Mouse (Mus musculus) midbrain, embryonic 12.5 days (tissue): ENCODE measurements around the gene Ccdc65. TPM values are rescaled to one million over a fixed set of nuclear protein-coding genes. Genes with fewer than 3 reads are reported as not detected.
A peak's percentile ranks its signal among the peaks of the same experiment; 100 is the strongest.
"Not testable (repeated sequence)": the region's sequence is repeated elsewhere in the genome, so short reads cannot be mapped to it uniquely, and the experiment has no call there.

Source experiments
- ATAC-seq: fragments of 200-750 bp; cut with Nextera tagmentation; 2 replicates; pipeline ENCODE4 v1.8.0; 2017; ENCODE audit warnings: low read depth, moderate TSS enrichment, moderate library complexity; ENCODE audit not compliant: low FRiP score
- H3K27ac ChIP-seq: fragments of 300-500 bp; sonication (generic); replicated peaks from 2 replicates; pipeline ENCODE4 v1.5.1; 2016; ENCODE audit warnings: mild to moderate bottlenecking
- H3K27me3 ChIP-seq: fragments of 300-500 bp; sonication (generic); 2 replicates; pipeline ENCODE4 v1.6.1; 2016; ENCODE audit warnings: mild to moderate bottlenecking
- H3K36me3 ChIP-seq: fragments of 300-500 bp; sonication (generic); 2 replicates; pipeline ENCODE4 v1.6.1; 2016
- H3K4me1 ChIP-seq: fragments of 300-500 bp; sonication (generic); 2 replicates; pipeline ENCODE4 v1.6.1; 2016
- H3K4me2 ChIP-seq: fragments of 300-500 bp; sonication (generic); replicated peaks from 2 replicates; pipeline ENCODE4 v1.6.1; 2016; ENCODE audit warnings: mild to moderate bottlenecking, moderate library complexity
- H3K4me3 ChIP-seq: fragments of 300-500 bp; sonication (generic); 2 replicates; pipeline ENCODE4 v1.5.1; 2016; ENCODE audit warnings: mild to moderate bottlenecking
- H3K9ac ChIP-seq: fragments of 300-500 bp; sonication (generic); replicated peaks from 2 replicates; pipeline ENCODE4 v1.6.1; 2016; ENCODE audit warnings: mild to moderate bottlenecking, moderate library complexity
- H3K9me3 ChIP-seq: fragments of 300-500 bp; sonication (generic); 2 replicates; pipeline ENCODE4 v1.6.1; 2016; ENCODE audit warnings: mild to moderate bottlenecking
- WGBS: fragments of 180-500 bp; shearing (Covaris S2); methylation state at CpG from one replicate; pipeline ENCODE4 v1.1.7; 2016; 5-methylcytosine and 5-hydroxymethylcytosine counted together
- polyA plus RNA-seq: library from polyadenylated mRNA; unstranded; fragments of >200 nt; fragmentation: Nextera tagmentation; extraction: Ambion mirVana; gene quantifications from 2 replicates; pipeline ENCODE4 v1.2.1, GENCODE M21; 2016

The Ccdc65 gene
- polyA plus RNA-seq, 1 experiment from 2014 or later = 0.87 TPM

DNA sequence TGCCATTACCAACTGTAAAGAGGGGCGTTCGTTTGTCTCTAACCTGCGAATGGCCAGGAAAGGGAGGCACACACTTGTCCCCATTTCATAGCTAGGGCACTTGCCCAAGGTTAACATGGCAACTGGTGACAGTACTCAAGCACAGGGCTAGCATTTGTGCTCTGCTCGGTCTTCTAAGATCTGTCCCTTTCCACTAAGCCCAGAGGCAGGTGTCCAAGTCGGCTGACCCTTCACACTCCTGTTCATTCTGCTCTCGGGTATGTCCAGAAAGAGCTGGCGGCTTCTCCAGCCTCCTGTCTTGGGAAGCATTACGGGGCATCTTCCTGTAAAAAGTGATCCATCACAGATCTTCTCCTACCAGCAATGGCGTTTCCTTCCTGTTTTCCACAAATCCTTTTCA, 20.4 kb downstream of the Ccdc65 start:
- no peaks in the 10 kb centered on the region for H3K9me3 ChIP-seq
- no peak overlapping the region for H3K27ac ChIP-seq
- peak overlapping the region; percentile 45 for H3K4me3 ChIP-seq
- no peak overlapping the region for H3K9ac ChIP-seq
- H3K27me3 ChIP-seq = peaks cover 51% of the 10 kb centered on the region
- H3K36me3 ChIP-seq = no peaks in the 10 kb centered on the region
- 46% methylated on average over 9 of the region's 9 CpGs for WGBS
- no peak for ATAC-seq
- peak overlapping the region; percentile 89 for H3K4me2 ChIP-seq
- H3K4me1 ChIP-seq = peaks cover 26% of the 10 kb centered on the region

DNA sequence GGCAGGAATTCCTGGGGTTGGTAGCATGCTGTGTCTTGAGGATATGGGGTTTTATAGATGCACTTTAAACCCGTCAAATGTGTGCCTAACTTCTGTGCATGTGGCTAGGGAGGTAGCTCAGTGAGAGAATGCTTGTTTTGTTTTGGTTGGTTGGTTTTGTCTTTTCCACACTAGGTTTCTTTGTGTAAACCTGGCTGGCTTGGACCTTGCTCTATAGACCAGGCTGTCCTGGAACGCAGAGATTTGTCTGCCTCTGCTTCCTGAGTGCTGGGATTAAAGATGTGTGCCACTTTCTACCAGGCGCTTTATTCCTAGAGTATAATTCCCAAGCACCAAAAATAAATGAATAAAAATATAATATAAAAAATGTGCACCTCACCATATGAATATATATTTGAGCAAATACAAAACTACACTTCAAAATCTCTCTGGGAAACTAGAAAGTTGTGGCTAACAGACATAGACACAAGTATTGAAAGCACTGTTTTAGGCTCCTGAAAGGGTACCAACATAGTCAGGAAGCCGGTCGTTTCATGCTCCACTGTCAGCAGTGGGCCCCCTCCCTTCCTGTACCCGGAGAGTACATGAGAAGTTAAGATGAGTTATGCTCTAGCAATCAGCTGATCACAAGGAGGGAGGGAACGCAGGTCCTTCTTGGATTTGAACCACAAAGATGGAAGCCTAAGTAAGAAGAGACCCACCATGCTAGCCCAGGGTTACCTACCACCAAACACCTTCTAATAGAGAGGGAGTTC, 22.0 kb downstream of the Ccdc65 start:
- Histone ChIP-seq H3K9ac (no peak overlapping the region), H3K27me3 (peaks cover 44% of the 10 kb centered on the region), H3K27ac (no peak overlapping the region), H3K4me2 (no peak overlapping the region), H3K9me3 (no peaks in the 10 kb centered on the region), H3K4me1 (peaks cover 16% of the 10 kb centered on the region), H3K4me3 (no peak overlapping the region), H3K36me3 (no peaks in the 10 kb centered on the region)
- ATAC-seq = no peak
- WGBS = 88% methylated on average over 7 of the region's 7 CpGs

DNA sequence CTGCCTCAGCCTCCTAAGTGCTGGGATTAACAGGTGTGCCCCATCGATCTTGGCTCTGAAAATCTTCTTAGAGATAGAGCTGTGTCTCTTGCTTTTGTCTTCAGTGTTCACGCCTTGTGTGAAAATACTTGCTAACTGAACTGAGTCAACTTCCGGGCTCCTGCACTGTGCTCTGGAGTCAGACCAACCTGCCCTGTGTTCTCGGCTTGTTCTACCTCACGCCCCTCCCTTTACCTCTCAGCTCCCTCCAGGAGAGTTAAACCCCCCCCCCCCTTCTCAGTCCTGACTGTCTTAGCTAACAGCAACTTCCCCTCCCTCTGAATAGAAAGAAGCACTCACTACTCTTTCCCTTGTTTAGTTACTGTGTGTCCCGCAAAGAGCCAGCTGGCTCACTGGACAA, 22.8 kb downstream of the Ccdc65 start:
- Histone ChIP-seq H3K4me3 (no peak overlapping the region), H3K4me2 (no peak overlapping the region), H3K27me3 (peaks cover 41% of the 10 kb centered on the region), H3K9me3 (no peaks in the 10 kb centered on the region), H3K9ac (no peak overlapping the region), H3K4me1 (peaks cover 16% of the 10 kb centered on the region), H3K36me3 (peaks cover 6% of the 10 kb centered on the region), H3K27ac (no peak overlapping the region)
- WGBS = 86% methylated on average over 6 of the region's 6 CpGs
- no peak for ATAC-seq

DNA sequence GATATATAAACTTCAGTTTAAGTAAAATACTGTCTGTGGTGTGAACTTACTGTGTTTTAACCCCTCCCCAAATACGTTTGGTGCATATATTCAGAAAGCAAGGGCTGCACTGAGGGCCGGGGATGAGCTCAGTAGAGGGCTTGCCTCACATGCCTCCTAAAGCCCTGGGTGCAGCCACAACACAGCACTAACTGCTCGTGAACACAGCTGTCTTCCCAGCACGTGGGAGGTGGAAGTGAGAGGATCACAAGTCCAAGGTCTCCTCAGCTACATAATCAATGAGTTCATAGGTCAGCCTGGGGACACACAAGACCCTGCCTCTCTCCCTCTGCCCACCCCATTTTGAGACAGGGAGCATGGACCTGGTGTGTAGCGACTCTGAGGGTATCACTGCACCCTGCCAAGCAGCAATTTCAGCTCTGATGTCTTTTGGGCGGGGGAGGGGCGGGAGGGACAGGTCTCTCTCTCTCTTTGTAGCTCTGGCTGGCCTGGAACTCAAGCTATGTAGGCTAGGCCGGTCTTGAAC, 24.1 kb downstream of the Ccdc65 start:
- Histone ChIP-seq H3K27me3 (peaks cover 29% of the 10 kb centered on the region), H3K4me1 (peaks cover 10% of the 10 kb centered on the region), H3K36me3 (peaks cover 18% of the 10 kb centered on the region), H3K9me3 (no peaks in the 10 kb centered on the region), H3K4me3 (no peak overlapping the region), H3K9ac (no peak overlapping the region), H3K4me2 (no peak overlapping the region), H3K27ac (no peak overlapping the region)
- 77% methylated on average over 8 of the region's 8 CpGs for WGBS
- no peak for ATAC-seq

DNA sequence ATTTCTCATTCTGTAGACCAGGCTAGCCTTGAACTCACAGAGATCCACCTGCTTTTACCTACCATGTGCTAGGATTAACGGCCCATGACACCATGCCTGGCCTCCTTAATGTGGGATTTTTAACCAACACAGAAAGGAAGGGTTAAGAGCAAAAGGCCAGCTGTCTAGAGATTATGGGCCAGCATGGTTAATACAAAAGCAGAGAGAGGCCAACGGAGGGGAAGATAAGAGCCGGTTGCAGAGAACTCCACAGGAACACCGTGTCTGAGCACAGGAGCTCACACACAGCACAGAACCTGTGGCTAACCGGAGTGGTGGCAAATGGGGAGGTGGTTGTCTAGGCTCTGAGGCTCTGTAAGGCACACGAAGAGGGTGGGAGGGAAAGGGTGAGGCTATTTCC, 25.4 kb downstream of the Ccdc65 start:
- peaks cover 30% of the 10 kb centered on the region for H3K36me3 ChIP-seq
- H3K4me2 ChIP-seq = no peak overlapping the region
- ATAC-seq = no peak
- H3K4me1 ChIP-seq = no peaks in the 10 kb centered on the region
- 69% methylated on average over 6 of the region's 6 CpGs for WGBS
- H3K9me3 ChIP-seq = no peaks in the 10 kb centered on the region
- H3K4me3 ChIP-seq = no peak overlapping the region
- H3K27me3 ChIP-seq = peaks cover 17% of the 10 kb centered on the region
- H3K9ac ChIP-seq = no peak overlapping the region
- no peak overlapping the region for H3K27ac ChIP-seq

DNA sequence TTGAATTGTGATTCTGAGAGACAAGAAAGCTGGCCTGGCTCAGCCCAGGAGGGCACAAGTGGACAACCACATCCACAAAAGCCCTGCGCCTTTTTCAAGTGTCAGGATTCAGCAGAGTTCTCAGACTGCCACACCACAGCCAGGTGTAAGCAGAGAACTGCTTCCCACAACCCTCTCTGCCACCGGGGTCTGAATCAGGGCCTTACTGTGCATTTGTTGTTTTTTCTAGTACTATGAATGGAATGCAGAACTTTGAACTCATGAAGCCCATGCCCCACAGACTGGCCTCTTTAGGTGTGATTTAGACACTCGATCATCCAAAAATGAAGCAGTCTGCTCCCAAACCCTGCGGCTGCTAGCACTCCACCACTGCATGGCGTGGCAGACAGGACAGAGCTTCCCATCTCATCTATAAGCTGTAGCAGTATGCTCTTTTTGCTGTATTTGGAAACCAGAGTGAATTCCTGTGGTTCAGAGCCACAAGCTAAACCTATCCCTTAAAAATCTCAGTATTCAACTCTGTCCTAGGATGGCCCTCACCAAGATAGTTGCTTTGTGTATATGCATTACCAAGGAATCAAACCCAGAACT, 26.1 kb downstream of the Ccdc65 start:
- WGBS = 87% methylated on average over 5 of the region's 5 CpGs

DNA sequence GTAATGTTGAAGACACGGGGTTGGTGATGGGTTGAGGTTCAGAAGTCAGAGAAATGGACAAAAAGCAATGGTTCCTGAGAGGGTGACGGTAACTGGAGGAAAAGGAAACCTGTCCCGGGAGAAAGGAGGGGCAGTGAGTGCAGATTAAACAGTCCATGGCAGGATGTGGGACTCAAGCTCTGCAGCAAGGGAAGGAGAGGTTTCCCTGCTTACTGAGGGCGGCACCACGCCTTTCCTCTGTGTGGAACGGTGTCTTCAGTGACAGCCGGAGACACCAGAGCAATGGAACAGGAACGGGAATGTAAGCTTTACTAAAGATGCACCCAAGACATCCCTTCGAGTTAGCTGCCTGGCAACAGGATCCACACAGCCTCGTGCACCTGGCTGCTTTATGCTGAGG, 28.5 kb downstream of the Ccdc65 start:
- Histone ChIP-seq H3K9me3 (no peaks in the 10 kb centered on the region), H3K4me2 (no peak overlapping the region), H3K27ac (no peak overlapping the region), H3K4me3 (no peak overlapping the region), H3K9ac (no peak overlapping the region), H3K27me3 (no peaks in the 10 kb centered on the region), H3K36me3 (peaks cover 61% of the 10 kb centered on the region), H3K4me1 (no peaks in the 10 kb centered on the region)
- 87% methylated on average over 10 of the region's 10 CpGs for WGBS
- ATAC-seq = no peak

More for the DNA sequence above, 26.1 kb downstream of the Ccdc65 start:
- no peak for ATAC-seq
- no peak overlapping the region for H3K9ac ChIP-seq
- no peak overlapping the region for H3K27ac ChIP-seq
- peaks cover 10% of the 10 kb centered on the region for H3K27me3 ChIP-seq
- peaks cover 37% of the 10 kb centered on the region for H3K36me3 ChIP-seq
- H3K4me1 ChIP-seq = no peaks in the 10 kb centered on the region
- no peaks in the 10 kb centered on the region for H3K9me3 ChIP-seq
- no peak overlapping the region for H3K4me2 ChIP-seq
- no peak overlapping the region for H3K4me3 ChIP-seq

DNA sequence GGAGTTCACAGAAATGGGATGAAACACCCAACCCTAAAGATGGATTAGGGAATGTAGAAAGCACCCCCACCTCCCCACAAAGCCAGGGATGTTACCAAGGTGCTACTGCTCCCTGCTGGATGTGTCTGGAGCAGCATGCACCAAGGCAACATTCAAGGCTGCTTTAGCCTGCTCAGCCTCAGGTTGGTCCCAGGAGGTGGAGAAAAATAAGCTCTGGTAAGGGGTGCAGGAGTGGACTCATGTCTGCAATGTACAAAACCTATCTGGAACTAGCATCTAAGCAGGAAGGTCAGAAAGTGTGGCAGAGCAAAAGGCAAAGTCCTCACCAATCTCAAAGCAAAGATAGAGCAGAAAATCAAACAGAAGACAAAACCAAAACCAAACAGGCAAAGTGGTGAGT, 29.9 kb downstream of the Ccdc65 start:
- Histone ChIP-seq H3K9ac (no peak overlapping the region), H3K4me2 (no peak overlapping the region), H3K27me3 (no peaks in the 10 kb centered on the region), H3K27ac (no peak overlapping the region), H3K9me3 (no peaks in the 10 kb centered on the region), H3K4me1 (no peaks in the 10 kb centered on the region), H3K4me3 (no peak overlapping the region), H3K36me3 (peaks cover 72% of the 10 kb centered on the region)
- no peak for ATAC-seq

DNA sequence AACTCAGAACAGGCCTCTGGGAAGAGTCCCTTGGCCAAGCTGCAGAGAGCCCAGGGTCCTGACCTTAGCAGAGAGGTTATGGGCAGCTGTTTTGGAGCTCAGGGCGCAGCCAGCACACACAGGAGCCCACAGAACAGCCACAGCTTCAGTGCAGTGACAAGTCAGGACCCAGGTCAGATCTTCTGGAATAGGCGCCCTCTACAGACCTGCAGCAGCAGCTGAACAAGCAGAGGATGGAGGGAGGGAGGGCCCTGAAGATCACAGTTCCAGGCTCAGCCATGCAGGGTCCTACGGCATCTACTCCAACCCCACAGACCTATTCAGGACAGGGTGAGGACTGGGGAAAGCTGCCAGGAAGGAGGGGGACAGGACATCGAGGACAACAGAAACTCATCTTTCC, 30.8 kb downstream of the Ccdc65 start:
- Histone ChIP-seq H3K4me1 (no peaks in the 10 kb centered on the region), H3K9me3 (no peaks in the 10 kb centered on the region), H3K27me3 (no peaks in the 10 kb centered on the region), H3K9ac (no peak overlapping the region), H3K27ac (no peak overlapping the region), H3K36me3 (peaks cover 77% of the 10 kb centered on the region), H3K4me3 (no peak overlapping the region), H3K4me2 (no peak overlapping the region)
- no peak for ATAC-seq
- WGBS = 70% methylated on average over 4 of the region's 4 CpGs

DNA sequence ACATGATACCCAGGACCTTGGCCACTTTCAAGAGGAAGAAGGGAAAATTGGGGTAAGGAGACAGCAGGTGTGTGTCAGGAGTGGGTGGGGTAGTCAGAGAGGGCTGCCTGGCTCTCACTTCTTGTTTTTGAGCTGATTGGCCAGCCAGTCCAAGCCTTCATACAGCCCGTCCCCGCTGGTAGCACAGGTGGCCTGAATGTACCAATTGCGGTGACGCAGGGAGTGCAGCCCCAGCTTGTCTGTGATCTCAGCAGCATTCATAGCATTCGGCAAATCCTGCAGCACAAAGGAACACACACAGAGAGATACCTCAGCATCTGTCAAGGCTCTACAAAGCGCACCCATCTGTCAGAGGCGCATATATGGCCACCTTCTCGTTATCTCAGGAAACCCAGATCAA, 32.2 kb downstream of the Ccdc65 start:
- Histone ChIP-seq H3K4me2 (no peak overlapping the region), H3K36me3 (peaks cover 75% of the 10 kb centered on the region), H3K27me3 (no peaks in the 10 kb centered on the region), H3K27ac (no peak overlapping the region), H3K4me1 (no peaks in the 10 kb centered on the region), H3K9ac (no peak overlapping the region), H3K9me3 (no peaks in the 10 kb centered on the region), H3K4me3 (no peak overlapping the region)
- no peak for ATAC-seq
- WGBS = 92% methylated on average over 8 of the region's 8 CpGs

DNA sequence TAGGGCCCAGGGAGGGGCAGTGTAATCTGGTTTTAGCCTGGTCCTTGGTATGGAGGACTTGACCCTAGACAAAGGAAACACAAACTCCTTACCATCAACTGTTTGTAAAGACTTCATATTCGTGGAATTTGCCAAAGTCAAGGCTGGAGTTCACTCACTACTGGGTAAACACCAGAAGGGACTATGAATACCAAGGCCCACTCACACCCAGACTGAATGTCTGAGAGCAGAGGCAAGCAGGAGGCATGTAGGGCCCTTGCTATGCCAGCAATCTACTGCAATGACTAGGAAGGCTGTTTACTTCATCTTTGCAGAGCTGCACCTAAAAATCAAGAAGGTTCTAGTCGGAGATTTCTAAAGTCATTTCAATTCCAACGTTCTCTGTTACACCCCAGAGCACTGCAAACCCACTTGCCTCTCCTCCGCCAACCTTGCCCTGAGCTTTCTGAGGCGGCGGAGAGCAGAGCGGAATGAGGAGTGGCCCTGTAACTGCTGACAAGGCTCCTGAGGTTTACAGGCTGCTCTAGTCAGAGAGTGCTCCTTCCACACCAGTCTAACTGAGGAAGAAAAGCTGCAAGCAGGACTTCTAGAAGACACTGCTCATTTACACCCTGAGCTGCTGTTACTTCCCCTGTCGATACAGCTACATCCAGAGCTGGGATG, 34.9 kb downstream of the Ccdc65 start:
- no peak overlapping the region for H3K4me3 ChIP-seq
- H3K27ac ChIP-seq = no peak overlapping the region
- peaks cover 51% of the 10 kb centered on the region for H3K36me3 ChIP-seq
- 90% methylated on average over 8 of the region's 8 CpGs for whole genome bisulfite sequencing
- H3K9me3 ChIP-seq = no peaks in the 10 kb centered on the region
- no peak overlapping the region for H3K4me2 ChIP-seq
- H3K27me3 ChIP-seq = no peaks in the 10 kb centered on the region
- H3K9ac ChIP-seq = no peak overlapping the region
- ATAC-seq = no peak
- no peaks in the 10 kb centered on the region for H3K4me1 ChIP-seq

DNA sequence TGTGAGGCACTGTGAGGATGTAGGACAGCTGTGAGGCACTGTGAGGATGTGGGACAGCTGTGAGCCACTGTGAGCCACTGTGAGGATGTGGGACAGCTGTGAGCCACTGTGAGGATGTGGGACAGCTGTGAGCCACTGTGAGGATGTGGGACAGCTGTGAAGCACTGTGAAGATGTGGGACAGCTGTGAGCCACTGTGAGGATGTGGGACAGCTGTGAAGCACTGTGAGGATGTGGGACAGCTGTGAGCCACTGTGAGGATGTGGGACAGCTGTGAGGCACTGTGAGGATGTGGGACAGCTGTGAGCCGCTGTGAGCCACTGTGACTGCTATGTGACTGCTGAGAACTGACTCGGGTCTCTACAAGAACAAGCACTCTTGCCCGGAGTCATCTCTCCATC, 35.9 kb downstream of the Ccdc65 start:
- H3K36me3 ChIP-seq = peaks cover 42% of the 10 kb centered on the region
- not testable (repeated sequence) for H3K9me3 ChIP-seq, H3K4me3 ChIP-seq, H3K27me3 ChIP-seq, H3K9ac ChIP-seq, ATAC-seq, H3K27ac ChIP-seq, H3K4me2 ChIP-seq, H3K4me1 ChIP-seq
- 90% methylated on average over 3 of the region's 3 CpGs for WGBS
